Mouse (Mus musculus) kidney, embryonic 16.5 days (tissue): ENCODE data around the gene Slc12a8. TPM values are rescaled to one million over a fixed set of nuclear protein-coding genes. Genes with fewer than 3 reads are reported as not detected.

ENCODE experiments used
- ATAC-seq: fragments of 200-750 bp; cut with Nextera tagmentation; 2 replicates; pipeline ENCODE4 v1.8.0; 2017; ENCODE audit warnings: moderate TSS enrichment; ENCODE audit not compliant: low FRiP score, low TSS enrichment
- H3K27ac ChIP-seq: fragments of 300-500 bp; sonication (generic); 2 replicates; pipeline ENCODE4 v1.5.1; 2014; ENCODE audit warnings: low read length
- H3K27me3 ChIP-seq: fragments of 300-500 bp; sonication (generic); 2 replicates; pipeline ENCODE4 v1.6.1; 2014; ENCODE audit warnings: low read length, control low read depth, mixed read lengths; ENCODE audit not compliant: insufficient read depth
- H3K36me3 ChIP-seq: fragments of 300-500 bp; sonication (generic); 2 replicates; pipeline ENCODE4 v1.6.1; 2014; ENCODE audit warnings: low read length, control low read depth, mixed read lengths; ENCODE audit not compliant: insufficient read depth
- H3K4me1 ChIP-seq: fragments of 300-500 bp; sonication (generic); 2 replicates; pipeline ENCODE4 v1.6.1; 2014; ENCODE audit warnings: low read length, control low read depth, mixed read lengths; ENCODE audit not compliant: insufficient read depth
- H3K4me2 ChIP-seq: fragments of 300-500 bp; sonication (generic); replicated peaks from 2 replicates; pipeline ENCODE4 v1.6.1; 2014; ENCODE audit warnings: low read depth, low read length
- H3K4me3 ChIP-seq: fragments of 300-500 bp; sonication (generic); 2 replicates; pipeline ENCODE4 v1.5.1; 2014; ENCODE audit warnings: mild to moderate bottlenecking, low read length
- H3K9ac ChIP-seq: fragments of 300-500 bp; sonication (generic); replicated peaks from 2 replicates; pipeline ENCODE4 v1.6.1; 2014; ENCODE audit warnings: low read length
- H3K9me3 ChIP-seq: fragments of 300-500 bp; sonication (generic); 2 replicates; pipeline ENCODE4 v1.6.1; 2016; ENCODE audit warnings: low read length, control low read depth
- WGBS: fragments of 180-500 bp; shearing (Covaris S2); extraction: QIAGEN DNeasy Blood & Tissue Kit; methylation state at CpG from one replicate; pipeline ENCODE4 v1.1.7; 2014; 5-methylcytosine and 5-hydroxymethylcytosine counted together
- polyA plus RNA-seq: library from polyadenylated mRNA; unstranded; fragments of >200 nt; fragmentation: Nextera tagmentation; extraction: Ambion mirVana; gene quantifications from 2 replicates; pipeline ENCODE4 v1.2.1, GENCODE M21; 2015

The Slc12a8 gene
- polyA plus RNA-seq, 1 experiment from 2014 or later = 0.92 TPM

DNA sequence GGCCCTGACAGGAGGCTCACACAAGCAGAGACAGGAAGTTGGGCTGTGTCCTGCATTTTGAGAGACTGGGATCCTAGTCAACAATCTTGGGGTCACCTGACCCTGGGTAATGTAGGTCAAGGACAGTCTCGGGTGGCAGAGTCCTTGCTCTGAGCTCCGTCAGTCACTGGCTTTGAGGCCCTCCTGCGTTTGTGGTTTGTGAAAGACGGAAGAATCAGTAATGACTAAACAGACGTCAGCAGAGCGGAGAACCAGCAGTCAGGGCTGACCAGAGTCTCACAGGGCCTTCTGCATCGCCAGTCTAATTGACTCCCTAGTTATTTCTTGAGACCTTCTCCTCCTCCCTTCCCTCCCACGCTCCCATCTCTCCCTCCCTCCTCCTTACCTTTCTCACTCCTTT lies 14.1 kb downstream of the Slc12a8 start:
- Histone ChIP-seq H3K27ac (no peak overlapping the region; the same call in 1 of the 2 replicates), H3K36me3 (no peaks in the 10 kb centered on the region), H3K9ac (no peak overlapping the region), H3K9me3 (0 out of 2 replicates have a peak, but pooled peaks cover 3% of the 10 kb centered on the region), H3K4me3 (no peak overlapping the region), H3K4me2 (no peak overlapping the region), H3K27me3 (no peaks in the 10 kb centered on the region), H3K4me1 (peaks cover 24% of the 10 kb centered on the region)
- no peak; the same call in 1 of the 2 replicates for ATAC-seq
- WGBS = 39% methylated on average over 8 of the region's 8 CpGs

DNA sequence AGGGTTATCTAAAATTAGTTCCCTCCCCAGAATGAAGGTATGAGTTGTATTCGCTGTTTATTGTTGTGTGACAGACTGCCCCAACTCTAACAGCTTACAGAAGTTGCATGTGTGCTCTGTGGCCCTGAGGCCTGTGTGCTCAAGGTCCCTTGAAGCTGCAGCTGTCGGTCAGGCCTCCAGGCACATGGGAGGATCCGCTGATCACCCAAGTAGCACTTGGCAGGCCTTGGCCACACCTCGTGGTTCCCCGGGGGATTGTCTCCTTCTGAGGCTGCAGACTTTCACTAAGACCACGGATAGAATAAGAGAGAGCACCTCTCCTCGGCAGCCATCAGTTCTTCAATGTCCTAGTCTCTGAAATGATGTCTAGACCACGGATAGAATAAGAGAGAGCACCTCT lies 19.3 kb downstream of the Slc12a8 start:
- Histone ChIP-seq H3K36me3 (no peaks in the 10 kb centered on the region), H3K4me1 (peaks cover 15% of the 10 kb centered on the region), H3K27me3 (no peaks in the 10 kb centered on the region), H3K27ac (no peak overlapping the region), H3K4me2 (no peak overlapping the region), H3K9ac (no peak overlapping the region), H3K4me3 (no peak overlapping the region), H3K9me3 (no peaks in the 10 kb centered on the region)
- ATAC-seq = no peak
- WGBS = 74% methylated on average over 8 of the region's 8 CpGs

DNA sequence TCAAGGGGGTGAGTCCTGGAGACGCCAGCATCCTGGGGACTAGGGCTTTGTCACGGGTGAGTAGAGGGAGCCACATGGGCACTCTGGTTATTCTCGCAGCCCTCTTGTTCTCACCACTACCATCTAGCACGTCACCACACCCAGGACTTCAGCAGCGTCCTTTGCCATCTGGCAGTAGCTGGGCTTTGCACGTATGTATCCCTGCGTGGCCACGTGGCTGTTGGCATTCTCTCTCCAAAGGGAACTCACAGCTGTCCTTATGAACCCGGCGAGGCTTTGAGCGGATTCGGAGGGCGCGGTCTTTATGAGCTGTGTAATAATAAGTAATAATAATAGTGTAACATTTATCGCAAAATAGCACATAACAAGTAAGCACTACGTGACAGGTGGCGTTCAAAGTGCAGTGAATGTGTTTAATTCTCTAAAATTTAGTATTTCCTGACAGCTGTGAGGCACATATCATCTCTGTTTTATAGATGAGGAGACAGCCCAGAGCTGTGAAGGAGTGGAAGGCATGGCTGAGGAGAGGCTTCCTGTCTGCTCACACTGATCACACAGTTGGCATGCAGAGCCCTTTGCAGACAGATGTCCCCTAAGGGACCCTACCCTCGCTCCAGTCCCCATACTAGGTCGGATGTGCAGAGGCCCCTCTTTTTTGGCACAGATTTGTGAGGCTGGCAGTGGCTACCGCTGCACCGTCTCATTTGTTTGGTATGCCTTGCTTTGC lies 20.5 kb downstream of the Slc12a8 start:
- Histone ChIP-seq H3K4me2 (no peak overlapping the region), H3K27ac (no peak overlapping the region), H3K9me3 (no peaks in the 10 kb centered on the region), H3K9ac (no peak overlapping the region), H3K4me3 (no peak overlapping the region), H3K36me3 (no peaks in the 10 kb centered on the region), H3K27me3 (no peaks in the 10 kb centered on the region), H3K4me1 (peaks cover 4% of the 10 kb centered on the region; the same call in 1 of the 2 replicates)
- no peak for ATAC-seq
- 65% methylated on average over 21 of the region's 21 CpGs for WGBS

DNA sequence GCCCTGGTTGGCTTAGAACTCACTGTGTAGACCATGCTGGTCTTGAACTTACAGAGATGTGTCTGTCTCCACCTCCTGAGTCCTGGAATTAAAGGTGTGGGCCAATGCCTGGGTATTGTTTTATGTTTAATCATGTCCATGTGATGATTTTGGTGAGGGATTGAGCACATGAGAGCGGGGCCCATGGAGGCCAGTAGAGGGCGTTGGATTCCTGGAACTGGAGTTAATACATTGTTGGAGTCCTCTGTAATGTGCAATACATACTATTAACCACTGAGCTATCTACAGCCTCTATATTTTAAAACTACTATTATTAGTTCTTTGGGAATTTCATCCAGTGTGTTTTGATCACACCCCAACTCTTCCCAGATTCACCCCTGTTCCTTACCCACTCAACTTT lies 27.2 kb downstream of the Slc12a8 start:
- no peak overlapping the region for H3K4me3 ChIP-seq
- H3K4me2 ChIP-seq = no peak overlapping the region
- 96% methylated on average over 2 of the region's 2 CpGs for WGBS
- no peak overlapping the region for H3K9ac ChIP-seq
- no peaks in the 10 kb centered on the region for H3K4me1 ChIP-seq
- no peaks in the 10 kb centered on the region for H3K9me3 ChIP-seq
- ATAC-seq = no peak
- no peak overlapping the region for H3K27ac ChIP-seq
- H3K36me3 ChIP-seq = no peaks in the 10 kb centered on the region
- H3K27me3 ChIP-seq = no peaks in the 10 kb centered on the region

DNA sequence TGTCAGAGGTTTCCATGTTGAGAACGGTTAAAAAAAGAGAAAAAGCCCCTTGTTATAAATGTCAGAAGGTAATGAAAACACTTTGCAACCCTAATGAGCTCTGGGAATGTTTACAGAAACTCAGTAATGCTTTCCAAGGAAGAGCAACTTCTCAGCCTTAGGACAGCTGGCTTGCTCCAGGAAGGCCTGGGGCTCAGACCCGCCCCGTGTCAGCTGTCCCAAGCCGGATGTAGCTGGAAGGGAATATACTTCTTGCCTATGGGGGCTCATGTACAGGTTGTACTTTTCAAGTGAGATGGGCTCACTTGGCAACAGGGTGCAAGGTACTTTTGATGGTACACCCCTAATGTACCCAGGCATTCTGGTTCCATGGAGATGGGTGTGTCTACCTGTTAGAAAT lies 28.4 kb downstream of the Slc12a8 start:
- 74% methylated on average over 4 of the region's 4 CpGs for WGBS
- Histone ChIP-seq H3K4me3 (no peak overlapping the region), H3K4me2 (no peak overlapping the region), H3K9me3 (no peaks in the 10 kb centered on the region), H3K27ac (no peak overlapping the region), H3K9ac (no peak overlapping the region), H3K27me3 (no peaks in the 10 kb centered on the region), H3K4me1 (no peaks in the 10 kb centered on the region), H3K36me3 (no peaks in the 10 kb centered on the region)
- ATAC-seq = no peak

DNA sequence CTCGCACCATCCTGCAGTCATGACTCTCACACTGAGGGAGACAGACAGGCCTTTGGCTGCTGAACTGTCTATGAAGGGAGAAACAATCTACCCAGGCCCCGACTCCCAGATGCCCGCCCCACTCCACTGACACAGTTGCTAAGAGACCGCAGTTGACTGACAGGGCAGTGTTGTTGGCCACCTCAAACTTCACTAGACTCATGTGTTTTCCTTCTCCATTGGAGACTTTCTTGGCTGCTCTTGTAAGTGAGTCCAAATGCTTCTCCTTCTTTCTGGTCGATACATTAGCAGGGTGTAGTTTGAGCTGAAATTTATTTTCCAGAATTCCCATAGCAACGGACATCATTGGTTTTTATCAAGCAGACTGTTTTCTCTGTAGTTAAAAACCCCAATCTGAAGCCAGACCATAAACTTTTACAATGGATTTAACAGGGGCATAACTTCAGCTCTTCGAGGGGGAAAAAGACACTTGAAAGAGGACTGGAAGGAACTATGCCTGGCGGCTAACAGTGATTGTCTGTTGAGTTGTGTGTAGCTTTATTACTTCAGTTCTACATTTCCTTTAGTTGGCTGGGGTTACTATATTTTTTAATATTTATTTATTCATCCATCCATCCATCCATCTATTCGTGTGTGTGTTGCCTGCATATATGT lies 36.7 kb downstream of the Slc12a8 start:
- Histone ChIP-seq H3K4me3 (no peak overlapping the region), H3K36me3 (no peaks in the 10 kb centered on the region), H3K4me1 (no peaks in the 10 kb centered on the region), H3K4me2 (no peak overlapping the region), H3K27ac (no peak overlapping the region), H3K9ac (no peak overlapping the region), H3K9me3 (no peaks in the 10 kb centered on the region), H3K27me3 (no peaks in the 10 kb centered on the region)
- 42% methylated on average over 9 of the region's 9 CpGs for WGBS
- ATAC-seq = 0 out of 2 replicates have a peak, but pooled peaks have one; percentile 35

DNA sequence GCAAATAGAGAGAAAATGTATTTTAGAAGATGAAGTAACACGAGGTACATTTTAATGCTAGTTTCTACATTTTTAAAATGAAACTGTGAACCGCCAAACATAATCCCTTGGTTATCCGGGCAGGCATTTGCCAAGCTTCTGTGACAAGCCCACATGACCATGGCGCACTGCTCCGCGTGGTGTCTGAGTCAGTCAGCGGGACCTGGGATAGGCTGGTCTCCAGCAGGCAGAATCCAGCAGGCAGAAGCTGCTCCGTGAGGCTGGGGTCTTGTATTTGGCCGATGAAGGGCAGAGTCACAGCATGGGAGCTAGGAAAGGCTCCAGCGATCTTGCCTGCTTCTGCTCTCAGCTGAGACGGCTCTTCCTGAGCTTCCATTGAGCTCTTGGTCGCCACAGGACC lies 41.0 kb downstream of the Slc12a8 start:
- no peak overlapping the region for H3K4me3 ChIP-seq
- no peaks in the 10 kb centered on the region for H3K9me3 ChIP-seq
- no peak overlapping the region for H3K4me2 ChIP-seq
- no peaks in the 10 kb centered on the region for H3K27me3 ChIP-seq
- H3K36me3 ChIP-seq = no peaks in the 10 kb centered on the region
- ATAC-seq = no peak
- 90% methylated on average over 12 of the region's 12 CpGs for WGBS
- no peak overlapping the region for H3K27ac ChIP-seq
- no peak overlapping the region for H3K9ac ChIP-seq
- H3K4me1 ChIP-seq = peaks cover 15% of the 10 kb centered on the region

DNA sequence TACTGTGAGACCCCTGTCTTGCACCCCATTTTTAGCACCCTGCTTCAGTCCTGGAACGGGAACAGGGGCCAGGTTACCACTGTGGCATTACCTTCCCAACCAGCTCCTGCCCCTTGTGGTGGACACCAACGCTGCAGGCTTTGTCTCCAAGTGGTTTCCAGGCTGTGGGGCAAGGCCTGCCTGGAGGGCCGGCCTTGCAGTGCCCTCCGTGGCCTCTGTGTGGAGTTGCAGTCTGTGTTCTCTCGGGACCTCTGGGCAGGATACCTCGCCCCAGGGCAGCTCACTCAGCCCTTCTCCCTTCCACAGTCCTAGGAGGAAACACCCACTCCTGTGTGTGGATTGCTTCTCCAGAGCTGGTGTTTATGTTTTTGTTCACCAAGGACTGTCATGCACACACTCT lies 43.2 kb downstream of the Slc12a8 start:
- no peak overlapping the region for H3K4me2 ChIP-seq
- no peaks in the 10 kb centered on the region for H3K36me3 ChIP-seq
- peaks cover 23% of the 10 kb centered on the region for H3K4me1 ChIP-seq
- no peaks in the 10 kb centered on the region for H3K9me3 ChIP-seq
- no peak overlapping the region for H3K27ac ChIP-seq
- H3K9ac ChIP-seq = peak overlapping the region; percentile 50
- H3K27me3 ChIP-seq = no peaks in the 10 kb centered on the region
- no peak overlapping the region for H3K4me3 ChIP-seq
- 3% methylated on average over 6 of the region's 6 CpGs for WGBS
- ATAC-seq = peak; percentile 93

DNA sequence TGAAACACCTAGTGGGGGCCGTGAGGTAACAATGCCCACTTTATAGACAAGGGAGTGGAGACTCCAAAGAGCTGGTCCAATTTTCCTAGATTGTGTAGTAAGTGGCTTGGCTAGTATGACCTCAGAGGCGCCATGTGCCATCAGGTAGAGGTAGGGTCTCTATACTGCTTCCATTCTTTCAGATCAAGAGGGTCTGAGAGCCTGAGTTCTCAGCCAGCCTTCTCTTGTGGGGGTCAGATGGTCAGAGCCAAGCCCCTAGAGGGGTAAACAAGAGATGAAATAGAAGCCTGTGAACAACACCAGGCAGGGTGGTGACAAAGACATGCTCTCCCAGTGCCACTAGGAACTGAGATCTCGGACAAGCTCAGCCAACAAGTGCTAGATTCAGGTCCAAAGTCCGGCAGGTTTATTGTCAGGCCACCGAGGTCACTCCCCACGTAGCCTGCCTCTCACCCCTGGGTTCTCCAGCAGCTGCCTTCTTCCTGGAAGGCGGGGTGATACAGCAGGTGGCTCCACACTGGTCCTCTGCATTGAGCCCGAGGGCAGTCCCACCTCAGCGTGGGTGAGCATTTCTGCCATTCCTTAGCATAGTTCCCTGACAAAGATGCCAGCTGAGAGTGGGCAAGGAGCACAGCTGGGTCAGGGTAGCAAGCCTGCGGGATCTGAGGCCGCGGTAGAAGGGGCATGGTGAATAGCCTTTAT lies 44.3 kb downstream of the Slc12a8 start:
- Histone ChIP-seq H3K4me3 (no peak overlapping the region), H3K4me2 (no peak overlapping the region), H3K27me3 (no peaks in the 10 kb centered on the region), H3K36me3 (no peaks in the 10 kb centered on the region), H3K9me3 (no peaks in the 10 kb centered on the region), H3K27ac (no peak overlapping the region), H3K9ac (no peak overlapping the region), H3K4me1 (peaks cover 23% of the 10 kb centered on the region)
- 81% methylated on average over 12 of the region's 12 CpGs for WGBS
- no peak for ATAC-seq
